Mouse (Mus musculus): ENCODE measurements around the gene E2f1. TPM values are rescaled to one million over a fixed set of nuclear protein-coding genes. Genes with fewer than 3 reads are reported as not detected.
A peak's percentile ranks its signal among the peaks of the same experiment; 100 is the strongest.

The E2f1 gene
- polyA plus RNA-seq, 1 experiment from 2014 or later = 9.6 TPM

DNA sequence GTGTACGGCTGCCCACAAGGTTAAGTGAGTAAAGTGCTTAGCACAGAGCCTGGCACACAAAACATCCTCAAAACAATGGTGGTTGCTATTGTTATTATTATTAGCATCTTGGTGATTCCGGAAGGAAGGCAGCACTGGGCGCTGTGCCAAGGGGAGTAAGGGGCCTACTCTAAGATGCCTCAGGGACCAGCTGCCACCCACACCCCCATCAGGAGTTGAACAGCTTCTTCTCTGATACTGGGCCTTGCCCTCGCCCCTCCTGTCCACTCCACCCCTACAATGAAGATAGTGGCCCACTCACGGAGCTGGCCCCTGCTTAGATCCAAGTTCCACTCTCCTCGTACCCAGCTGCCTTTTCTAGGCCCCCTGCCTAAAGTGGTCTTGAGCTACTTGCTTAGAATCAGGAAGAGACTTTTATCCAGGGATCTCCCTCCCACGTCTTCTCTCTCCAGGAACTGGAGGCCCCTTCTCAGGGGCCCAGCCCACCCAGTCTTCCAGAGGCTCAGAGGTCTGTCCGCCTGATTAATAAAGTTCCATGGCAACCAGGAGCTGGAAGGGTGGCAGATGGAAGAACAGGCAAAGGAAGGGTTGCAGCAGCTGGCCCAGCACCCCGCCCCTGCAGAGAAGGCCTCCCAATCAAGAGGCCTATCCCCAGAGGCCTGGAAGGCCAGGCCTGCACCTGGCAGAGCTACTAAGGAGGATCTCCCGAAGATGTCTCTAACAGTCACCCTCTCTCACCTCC lies 1.2 kb downstream of the E2f1 start:
- peaks cover 17% of the 10 kb centered on the region for H3K4me1 ChIP-seq (replicated peaks; ENCODE audit: insufficient read depth, low read length)
- H3K27ac ChIP-seq = peak overlapping the region; percentile 77
- no peak for TF ChIP-seq CTCF (IDR thresholded peaks at IDR 0.05; ENCODE audit: low read depth)
- ATAC-seq (replicated peaks; ENCODE audit: low FRiP score, low read depth) (no peak), DNase-seq (ENCODE audit: low spot score) (peak; percentile 52)
- peak overlapping the region; percentile 77 for H3K9ac ChIP-seq (ENCODE audit: low read depth, low read length)
- 20% methylated on average over 10 of the region's 10 CpGs for WGBS
- H3K9me3 ChIP-seq (replicated peaks; ENCODE audit: low read length) = no peaks in the 10 kb centered on the region
- peak overlapping the region; percentile 91 for H3K4me2 ChIP-seq (ENCODE audit: low read length)
- H3K36me3 ChIP-seq (ENCODE audit: insufficient read depth, low read length) = no peaks in the 10 kb centered on the region
- no peaks in the 10 kb centered on the region for H3K27me3 ChIP-seq (ENCODE audit: insufficient read depth, low read length)
- peak overlapping the region; percentile 84 for H3K4me3 ChIP-seq (replicated peaks; ENCODE audit: low read depth, low read length)

DNA sequence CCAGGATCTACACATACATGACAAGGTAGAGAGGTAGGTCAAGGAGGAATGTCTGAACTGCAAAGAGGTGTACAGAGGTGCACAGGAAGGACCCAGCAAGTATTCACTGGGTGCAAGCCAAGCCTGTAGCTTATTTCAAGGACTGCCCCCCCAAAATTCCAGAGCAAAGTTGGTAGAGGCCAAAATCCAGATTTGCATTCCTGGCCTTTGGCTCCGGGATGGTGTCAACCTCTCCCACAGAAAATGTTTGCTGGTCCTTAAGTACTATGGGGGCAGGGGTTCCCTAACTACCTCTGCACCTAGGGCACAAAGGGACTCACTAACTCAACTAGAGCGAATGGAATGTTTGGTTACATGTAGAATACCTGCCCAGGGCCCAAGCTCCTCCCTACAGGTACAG lies 1.9 kb downstream of the E2f1 start:
- H3K4me1 ChIP-seq (replicated peaks; ENCODE audit: insufficient read depth, low read length) = peaks cover 17% of the 10 kb centered on the region
- H3K4me3 ChIP-seq (replicated peaks; ENCODE audit: low read depth, low read length) = no peak overlapping the region; the same call in 1 of the 2 replicates
- peak overlapping the region; percentile 77 for H3K27ac ChIP-seq
- H3K36me3 ChIP-seq (ENCODE audit: insufficient read depth, low read length) = no peaks in the 10 kb centered on the region
- WGBS = 54% methylated on average over 2 of the region's 2 CpGs
- TF ChIP-seq CTCF (IDR thresholded peaks at IDR 0.05; ENCODE audit: low read depth) = no peak
- peak overlapping the region; percentile 91 for H3K4me2 ChIP-seq (ENCODE audit: low read length)
- no peak overlapping the region for H3K9ac ChIP-seq (ENCODE audit: low read depth, low read length)
- no peaks in the 10 kb centered on the region for H3K27me3 ChIP-seq (ENCODE audit: insufficient read depth, low read length)
- ATAC-seq (replicated peaks; ENCODE audit: low FRiP score, low read depth) = no peak
- DNase-seq (ENCODE audit: low spot score) = no peak
- no peaks in the 10 kb centered on the region for H3K9me3 ChIP-seq (replicated peaks; ENCODE audit: low read length)

DNA sequence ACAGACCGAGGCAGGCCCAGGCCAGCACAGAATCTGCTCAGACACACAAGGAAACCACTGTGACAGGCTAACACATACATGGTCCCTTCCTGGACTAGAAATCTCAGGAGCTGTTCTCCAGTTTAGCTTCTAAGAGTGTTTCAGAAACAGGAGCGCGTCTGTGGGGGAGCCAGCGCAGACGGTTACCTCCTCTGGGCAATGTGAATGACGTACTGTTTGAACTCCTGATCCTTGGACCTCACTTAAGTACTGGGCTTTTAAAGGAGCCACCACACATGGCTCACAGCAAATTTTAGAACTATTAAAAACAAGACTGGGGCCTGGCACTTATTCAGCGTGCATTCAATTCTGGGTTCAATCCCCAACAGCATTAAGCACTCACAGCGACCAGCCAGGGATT lies 3.1 kb downstream of the E2f1 start:
- ATAC-seq (replicated peaks; ENCODE audit: low FRiP score, low read depth) = no peak

DNA sequence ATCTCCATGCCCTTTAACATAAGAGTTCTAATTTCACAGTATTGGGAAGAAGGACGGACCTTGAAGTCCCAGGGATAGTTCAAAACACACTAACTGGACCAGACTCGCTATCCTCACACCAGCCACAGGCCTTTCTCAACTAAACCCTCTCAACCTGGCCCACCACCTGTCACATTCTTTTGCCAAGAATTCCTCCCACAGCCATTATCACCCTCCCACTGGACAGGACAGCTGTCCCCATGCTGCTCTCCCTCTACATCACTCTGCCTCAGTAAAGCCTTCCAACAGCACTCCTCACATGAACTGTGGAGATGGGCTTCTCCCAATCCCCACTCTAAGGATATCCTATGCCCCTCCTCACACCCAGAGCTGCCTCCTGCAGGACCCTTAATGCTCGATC lies 4.1 kb downstream of the E2f1 start:
- no peak for ATAC-seq (replicated peaks; ENCODE audit: low FRiP score, low read depth)
- 71% methylated on average over 3 of the region's 3 CpGs for WGBS

More for the DNA sequence above, 3.1 kb downstream of the E2f1 start:
- Histone ChIP-seq H3K9me3 (replicated peaks; ENCODE audit: low read length) (no peaks in the 10 kb centered on the region), H3K9ac (ENCODE audit: low read depth, low read length) (no peak overlapping the region), H3K4me1 (replicated peaks; ENCODE audit: insufficient read depth, low read length) (peaks cover 17% of the 10 kb centered on the region), H3K4me3 (replicated peaks; ENCODE audit: low read depth, low read length) (no peak overlapping the region), H3K27me3 (ENCODE audit: insufficient read depth, low read length) (no peaks in the 10 kb centered on the region), H3K36me3 (ENCODE audit: insufficient read depth, low read length) (0 out of 2 replicates have a peak, but pooled peaks cover 3% of the 10 kb centered on the region), H3K4me2 (ENCODE audit: low read length) (no peak overlapping the region), H3K27ac (no peak overlapping the region)
- peak; percentile 52 for DNase-seq (ENCODE audit: low spot score)
- TF ChIP-seq CTCF (IDR thresholded peaks at IDR 0.05; ENCODE audit: low read depth) = no peak
- 37% methylated on average over 8 of the region's 8 CpGs for WGBS

DNA sequence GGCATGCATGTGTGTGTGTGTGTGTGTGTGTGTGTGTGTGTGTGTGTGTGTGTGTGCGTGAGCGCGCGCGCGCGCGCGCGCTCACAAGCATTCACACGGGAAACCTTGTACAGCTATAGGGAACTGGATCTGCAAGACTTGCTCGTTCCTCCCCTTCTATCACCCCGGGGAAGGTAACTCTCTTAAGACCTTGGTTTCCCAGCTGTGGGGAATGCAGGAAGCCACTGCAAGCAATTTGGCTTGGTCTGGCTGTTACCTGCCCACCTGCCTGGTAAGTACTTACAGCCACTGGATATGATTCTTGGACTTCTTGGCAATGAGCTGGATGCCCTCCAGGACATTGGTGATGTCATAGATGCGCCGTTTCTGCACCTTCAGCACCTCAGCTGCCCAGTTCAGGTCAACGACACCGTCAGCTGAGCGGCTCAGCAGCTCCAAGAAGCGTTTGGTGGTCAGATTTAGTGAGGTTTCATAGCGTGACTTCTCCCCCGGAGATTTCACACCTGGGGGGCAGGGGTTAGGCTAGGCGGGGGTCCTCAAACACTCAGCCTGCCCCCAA lies 6.0 kb downstream of the E2f1 start:
- Histone ChIP-seq H3K4me2 (ENCODE audit: low read length) (no peak overlapping the region), H3K27ac (no peak overlapping the region), H3K9me3 (replicated peaks; ENCODE audit: low read length) (no peaks in the 10 kb centered on the region), H3K27me3 (ENCODE audit: insufficient read depth, low read length) (no peaks in the 10 kb centered on the region), H3K9ac (ENCODE audit: low read depth, low read length) (no peak overlapping the region), H3K4me1 (replicated peaks; ENCODE audit: insufficient read depth, low read length) (peaks cover 15% of the 10 kb centered on the region), H3K36me3 (ENCODE audit: insufficient read depth, low read length) (0 out of 2 replicates have a peak, but pooled peaks cover 3% of the 10 kb centered on the region), H3K4me3 (replicated peaks; ENCODE audit: low read depth, low read length) (no peak overlapping the region)
- ATAC-seq (replicated peaks; ENCODE audit: low FRiP score, low read depth) = 0 out of 2 replicates have a peak, but pooled peaks have one; percentile 33
- TF ChIP-seq CTCF (IDR thresholded peaks at IDR 0.05; ENCODE audit: low read depth) = no peak
- DNase-seq (ENCODE audit: low spot score) = no peak
- 79% methylated on average over 22 of the region's 22 CpGs for WGBS

More for the DNA sequence above, 4.1 kb downstream of the E2f1 start:
- H3K4me3 ChIP-seq (replicated peaks; ENCODE audit: low read depth, low read length) = no peak overlapping the region
- TF ChIP-seq CTCF (IDR thresholded peaks at IDR 0.05; ENCODE audit: low read depth) = no peak
- 0 out of 2 replicates have a peak, but pooled peaks cover 3% of the 10 kb centered on the region for H3K36me3 ChIP-seq (ENCODE audit: insufficient read depth, low read length)
- peaks cover 17% of the 10 kb centered on the region for H3K4me1 ChIP-seq (replicated peaks; ENCODE audit: insufficient read depth, low read length)
- no peak overlapping the region for H3K27ac ChIP-seq
- no peaks in the 10 kb centered on the region for H3K9me3 ChIP-seq (replicated peaks; ENCODE audit: low read length)
- no peak overlapping the region for H3K9ac ChIP-seq (ENCODE audit: low read depth, low read length)
- no peak overlapping the region for H3K4me2 ChIP-seq (ENCODE audit: low read length)
- DNase-seq (ENCODE audit: low spot score) = no peak
- H3K27me3 ChIP-seq (ENCODE audit: insufficient read depth, low read length) = no peaks in the 10 kb centered on the region

DNA sequence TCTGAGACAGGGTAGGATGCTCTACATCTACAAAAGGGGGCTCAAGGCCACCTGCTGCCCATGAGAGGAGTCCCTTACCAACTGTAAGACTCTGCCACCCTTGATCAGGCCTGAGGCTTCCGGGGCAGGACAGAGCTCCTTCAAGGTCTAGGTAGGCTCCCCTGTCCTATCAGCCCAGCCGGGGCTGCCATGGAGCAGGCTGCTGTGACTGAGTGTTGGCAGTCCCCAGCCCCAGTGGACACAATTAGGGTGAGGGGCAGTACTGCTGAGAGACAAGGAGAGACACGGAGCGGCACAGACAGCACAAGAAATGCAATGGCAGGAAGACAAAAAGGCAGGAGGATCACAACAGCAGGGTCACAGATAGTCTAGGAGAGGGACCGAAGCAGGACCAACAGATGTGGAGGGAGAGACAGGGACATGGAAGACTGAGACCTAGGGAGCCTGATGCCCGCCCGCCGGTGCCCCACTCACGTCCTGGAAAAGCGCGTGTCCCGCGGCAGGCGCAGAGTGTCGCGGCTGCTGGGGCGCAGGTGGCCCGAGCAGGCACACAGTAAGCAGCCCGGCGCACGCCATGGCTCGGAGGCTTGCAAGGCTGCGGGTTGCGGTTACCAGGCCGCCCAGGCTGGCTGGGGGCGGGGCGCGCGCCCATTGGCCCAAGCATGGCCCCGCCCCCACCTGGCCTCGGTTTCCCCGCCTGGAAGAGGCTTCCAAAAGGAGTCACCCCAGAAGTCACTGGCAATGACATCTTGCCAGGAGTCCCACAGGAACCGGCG lies 11.2 kb downstream of the E2f1 start, which contains the start of gene Necab3:
TSS of gene Necab3 (minus strand) at position 627 of the 776 bp plus-strand sequence.
- 0 out of 2 replicates have a peak within 1 kb of the TSS, but pooled peaks have one; percentile 8 for H3K27ac ChIP-seq

More for the DNA sequence above, 11.2 kb downstream of the E2f1 start, which contains the start of gene Necab3:
- Histone ChIP-seq H3K9ac (ENCODE audit: low read depth, low read length) (peak within 1 kb of the TSS; percentile 32; the same call in 1 of the 2 replicates), H3K9me3 (replicated peaks; ENCODE audit: low read length) (no peaks in the 10 kb centered on the region), H3K4me2 (ENCODE audit: low read length) (peak within 1 kb of the TSS; percentile 66), H3K36me3 (ENCODE audit: insufficient read depth, low read length) (0 out of 2 replicates have a peak, but pooled peaks cover 3% of the 10 kb centered on the region), H3K4me1 (replicated peaks; ENCODE audit: insufficient read depth, low read length) (peaks cover 19% of the 10 kb centered on the region), H3K27me3 (ENCODE audit: insufficient read depth, low read length) (no peaks in the 10 kb centered on the region), H3K4me3 (replicated peaks; ENCODE audit: low read depth, low read length) (peak within 1 kb of the TSS; percentile 21; the same call in 1 of the 2 replicates)
- TF ChIP-seq CTCF (IDR thresholded peaks at IDR 0.05; ENCODE audit: low read depth) = no peak
- 7% methylated on average over 34 of the region's 34 CpGs for WGBS
- ATAC-seq (replicated peaks; ENCODE audit: low FRiP score, low read depth) (no peak), DNase-seq (ENCODE audit: low spot score) (no peak)

Measured in kidney, postnatal 0 days (tissue).